Mouse (Mus musculus): Measurements from ENCODE around the gene Eya3. TPM values are rescaled to one million over a fixed set of nuclear protein-coding genes. Genes with fewer than 3 reads are reported as not detected.
A peak's percentile ranks its signal among the peaks of the same experiment; 100 is the strongest.
"Not testable (repeated sequence)": the region's sequence is repeated elsewhere in the genome, so short reads cannot be mapped to it uniquely, and the experiment has no call there.

Gene Eya3
- polyA plus RNA-seq, 1 experiment from 2014 or later, result 27.6 TPM

DNA sequence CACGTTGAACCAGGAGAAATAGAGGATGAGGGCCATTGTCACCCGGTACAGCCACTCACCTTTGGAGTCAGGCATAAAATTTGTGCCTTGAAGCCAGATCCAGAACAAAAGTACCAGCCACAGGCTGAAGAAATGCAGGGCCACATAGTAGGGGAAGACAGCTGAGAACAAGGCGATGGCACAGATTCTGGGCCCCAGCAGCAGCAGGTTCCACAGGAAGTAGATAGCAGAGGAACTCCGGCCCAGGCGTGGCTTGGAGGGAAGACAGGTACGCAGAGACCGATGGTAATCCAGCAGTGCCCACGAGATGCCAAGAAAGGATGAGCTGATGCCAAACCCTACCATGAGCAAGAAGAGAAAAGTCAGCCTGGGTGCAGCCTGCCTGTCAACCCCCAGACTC lies 89.4 kb downstream of the Eya3 start:
- no peak overlapping the region for H3K4me3 ChIP-seq
- WGBS, result 92% methylated on average over 8 of the region's 8 CpGs

GRCm38 (mm10) chr4:132731616-132732015 lies 92.8 kb downstream of the Eya3 start:
- H3K36me3 ChIP-seq, result peaks cover 8% of the 10 kb centered on the region; the same call in 1 of the 2 replicates
- H3K27ac ChIP-seq (replicated peaks), result no peak overlapping the region
- H3K4me2 ChIP-seq (replicated peaks), result peak overlapping the region; percentile 83
- H3K9me3 ChIP-seq, result no peaks in the 10 kb centered on the region
- 53% methylated on average over 12 of the region's 12 CpGs for WGBS
- H3K27me3 ChIP-seq, result no peaks in the 10 kb centered on the region
- peak overlapping the region; percentile 70 for H3K9ac ChIP-seq (replicated peaks)
- H3K4me3 ChIP-seq, result peak overlapping the region; percentile 62
- no peak for ATAC-seq (ENCODE audit: low FRiP score, low read depth)
- peaks cover 9% of the 10 kb centered on the region for H3K4me1 ChIP-seq

More for the DNA sequence above, 89.4 kb downstream of the Eya3 start:
- no peak overlapping the region for H3K4me2 ChIP-seq (replicated peaks)
- no peaks in the 10 kb centered on the region for H3K27me3 ChIP-seq
- no peaks in the 10 kb centered on the region for H3K9me3 ChIP-seq
- ATAC-seq (ENCODE audit: low FRiP score, low read depth), result no peak
- H3K36me3 ChIP-seq, result peaks cover 28% of the 10 kb centered on the region
- H3K9ac ChIP-seq (replicated peaks), result no peak overlapping the region
- no peak overlapping the region for H3K27ac ChIP-seq (replicated peaks)
- peaks cover 9% of the 10 kb centered on the region for H3K4me1 ChIP-seq

DNA sequence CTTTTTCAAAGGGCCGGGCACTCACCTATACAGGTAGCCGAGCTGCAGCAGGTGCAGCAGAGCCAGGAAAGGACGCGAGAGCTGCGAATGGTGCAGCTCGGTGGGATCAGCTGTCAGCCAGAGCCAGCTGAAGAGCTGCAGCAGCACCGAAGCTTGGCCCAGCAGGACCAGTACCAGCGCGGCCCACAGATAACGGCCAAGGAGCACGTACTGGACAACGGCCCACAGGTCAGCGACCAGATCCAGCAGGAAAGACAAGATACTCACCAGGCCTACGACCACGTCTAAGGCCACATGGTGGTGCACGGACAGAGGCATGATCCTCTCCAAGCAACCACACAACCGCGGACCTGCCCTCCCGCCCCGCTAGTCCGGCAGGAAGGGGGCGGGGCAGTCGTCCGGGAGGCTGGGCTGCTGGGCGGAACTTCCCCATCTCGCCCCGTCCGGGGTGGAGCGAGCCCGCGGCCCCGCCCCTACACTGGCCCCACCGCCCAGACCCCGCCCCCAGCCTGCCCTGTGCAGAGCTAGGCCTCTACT lies 93.4 kb downstream of the Eya3 start, which contains the start of gene Xkr8:
Xkr8 (minus strand) TSS at position 399 of the 537 bp plus-strand sequence.
- WGBS, result 2% methylated on average over 32 of the region's 34 CpGs
- Histone ChIP-seq H3K27me3 (no peaks in the 10 kb centered on the region), H3K36me3 (peaks cover 7% of the 10 kb centered on the region; the same call in 1 of the 2 replicates), H3K27ac (replicated peaks) (no peak within 1 kb of the TSS), H3K4me1 (peaks cover 9% of the 10 kb centered on the region), H3K9ac (replicated peaks) (peak within 1 kb of the TSS; percentile 70), H3K9me3 (no peaks in the 10 kb centered on the region), H3K4me2 (replicated peaks) (peak within 1 kb of the TSS; percentile 83), H3K4me3 (peak within 1 kb of the TSS; percentile 62)
- peak; percentile 94 for ATAC-seq (ENCODE audit: low FRiP score, low read depth)

GRCm38 (mm10) chr4:132733071-132733770 lies 94.4 kb downstream of the Eya3 start:
- peaks cover 9% of the 10 kb centered on the region for H3K4me1 ChIP-seq
- ATAC-seq (ENCODE audit: low FRiP score, low read depth), result no peak
- H3K27ac ChIP-seq (replicated peaks), result no peak overlapping the region
- no peaks in the 10 kb centered on the region for H3K27me3 ChIP-seq
- H3K4me3 ChIP-seq, result no peak overlapping the region
- no peaks in the 10 kb centered on the region for H3K36me3 ChIP-seq
- H3K9ac ChIP-seq (replicated peaks), result no peak overlapping the region
- no peaks in the 10 kb centered on the region for H3K9me3 ChIP-seq
- 92% methylated on average over 25 of the region's 25 CpGs for WGBS
- H3K4me2 ChIP-seq (replicated peaks), result no peak overlapping the region

DNA sequence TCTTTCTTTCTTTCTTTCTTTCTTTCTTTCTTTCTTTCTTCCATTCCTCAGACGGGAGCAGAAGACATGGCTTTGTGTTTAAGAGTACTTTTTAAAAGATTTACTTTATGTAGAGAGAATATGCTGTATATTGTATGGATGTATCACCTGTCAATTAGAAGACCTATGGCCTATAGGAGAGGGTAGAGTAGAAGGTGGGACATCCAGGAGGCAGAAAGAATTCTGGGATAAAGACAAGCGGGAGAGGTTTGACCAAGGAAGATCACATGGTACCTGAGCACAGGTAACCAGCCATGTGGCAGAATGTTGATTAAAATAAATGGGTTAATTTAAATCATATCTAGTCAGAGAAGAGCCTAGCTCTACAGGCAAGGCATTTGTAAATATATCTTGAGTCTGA lies 96.0 kb downstream of the Eya3 start:
- 86% methylated on average over 2 of the region's 2 CpGs for WGBS

GRCm38 (mm10) chr4:132735389-132735788 lies 96.6 kb downstream of the Eya3 start:
- no peaks in the 10 kb centered on the region for H3K36me3 ChIP-seq
- H3K4me2 ChIP-seq (replicated peaks), result no peak overlapping the region
- H3K27me3 ChIP-seq, result no peaks in the 10 kb centered on the region
- no peak for ATAC-seq (ENCODE audit: low FRiP score, low read depth)
- WGBS, result 86% methylated on average over 2 of the region's 2 CpGs
- H3K27ac ChIP-seq (replicated peaks), result no peak overlapping the region
- H3K9ac ChIP-seq (replicated peaks), result no peak overlapping the region
- peaks cover 9% of the 10 kb centered on the region for H3K4me1 ChIP-seq
- H3K4me3 ChIP-seq, result no peak overlapping the region
- no peaks in the 10 kb centered on the region for H3K9me3 ChIP-seq

More for the DNA sequence above, 96.0 kb downstream of the Eya3 start:
- Histone ChIP-seq H3K9me3 (no peaks in the 10 kb centered on the region), H3K4me1 (peaks cover 9% of the 10 kb centered on the region), H3K27ac (replicated peaks) (no peak overlapping the region), H3K9ac (replicated peaks) (no peak overlapping the region), H3K27me3 (no peaks in the 10 kb centered on the region), H3K4me3 (no peak overlapping the region), H3K4me2 (replicated peaks) (no peak overlapping the region), H3K36me3 (no peaks in the 10 kb centered on the region)
- no peak for ATAC-seq (ENCODE audit: low FRiP score, low read depth)

GRCm38 (mm10) chr4:132735894-132736293 lies 97.1 kb downstream of the Eya3 start:
- ATAC-seq (ENCODE audit: low FRiP score, low read depth), result no peak
- Histone ChIP-seq H3K27me3 (no peaks in the 10 kb centered on the region), H3K27ac (replicated peaks) (no peak overlapping the region), H3K4me3 (no peak overlapping the region), H3K9me3 (no peaks in the 10 kb centered on the region), H3K36me3 (no peaks in the 10 kb centered on the region), H3K4me1 (peaks cover 9% of the 10 kb centered on the region), H3K4me2 (replicated peaks) (no peak overlapping the region), H3K9ac (replicated peaks) (no peak overlapping the region)
- 77% methylated on average over 3 of the region's 3 CpGs for WGBS

DNA sequence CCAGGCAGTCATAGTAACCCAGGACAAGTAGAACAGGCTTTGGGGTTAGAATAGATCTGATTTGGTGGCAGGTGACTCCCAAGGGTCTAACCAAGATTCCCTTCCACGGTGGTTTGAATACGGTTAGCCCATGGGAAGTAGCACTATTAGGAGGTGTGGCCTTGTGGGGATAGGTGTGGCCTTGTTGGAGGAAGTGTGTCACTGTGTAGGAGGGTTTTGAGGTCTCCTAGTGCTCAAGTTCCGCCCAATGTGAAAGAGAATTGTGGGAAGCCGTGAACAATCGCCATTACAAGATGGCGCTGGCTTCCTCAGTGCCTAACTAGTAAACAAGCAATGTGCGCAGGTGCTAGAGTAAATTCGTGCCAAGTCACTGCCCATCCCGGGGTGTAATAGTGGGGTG lies 98.4 kb downstream of the Eya3 start:
- not testable (repeated sequence) for H3K4me1 ChIP-seq; H3K27me3 ChIP-seq; H3K4me2 ChIP-seq (replicated peaks); H3K27ac ChIP-seq (replicated peaks); H3K36me3 ChIP-seq; H3K9me3 ChIP-seq; H3K9ac ChIP-seq (replicated peaks); H3K4me3 ChIP-seq; ATAC-seq (ENCODE audit: low FRiP score, low read depth)
- 87% methylated on average over 9 of the region's 9 CpGs for WGBS

DNA sequence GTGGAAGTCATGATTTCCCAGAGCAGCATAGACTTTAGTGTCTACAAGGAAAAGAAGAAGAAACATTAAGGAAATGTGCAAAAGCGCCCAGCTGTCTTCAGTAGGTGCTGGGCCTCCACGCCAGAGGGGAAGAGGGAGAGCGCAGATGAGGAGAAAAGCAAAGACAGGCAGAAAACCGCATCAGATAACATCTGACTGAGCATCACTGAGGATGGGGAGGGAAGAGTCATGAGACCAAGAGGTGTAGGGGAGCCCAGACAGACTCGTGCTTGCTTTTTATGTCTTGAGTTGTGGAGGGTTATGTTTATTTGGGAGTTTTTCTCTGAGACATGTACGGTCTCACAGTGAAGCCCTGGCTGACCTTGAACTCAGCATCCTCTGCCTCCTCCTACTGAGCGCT lies 102.7 kb downstream of the Eya3 start:
- WGBS, result 88% methylated on average over 7 of the region's 7 CpGs
- H3K9me3 ChIP-seq, result no peaks in the 10 kb centered on the region
- ATAC-seq (ENCODE audit: low FRiP score, low read depth), result no peak
- no peak overlapping the region for H3K9ac ChIP-seq (replicated peaks)
- no peaks in the 10 kb centered on the region for H3K27me3 ChIP-seq
- H3K36me3 ChIP-seq, result no peaks in the 10 kb centered on the region
- H3K27ac ChIP-seq (replicated peaks), result no peak overlapping the region
- no peak overlapping the region for H3K4me2 ChIP-seq (replicated peaks)
- H3K4me1 ChIP-seq, result no peaks in the 10 kb centered on the region
- no peak overlapping the region for H3K4me3 ChIP-seq

GRCm38 (mm10) chr4:132743992-132744911 lies 105.5 kb downstream of the Eya3 start:
- ATAC-seq (ENCODE audit: low FRiP score, low read depth), result no peak
- Histone ChIP-seq H3K27ac (replicated peaks) (peak overlapping the region; percentile 42; the same call in 1 of the 2 replicates), H3K4me1 (no peaks in the 10 kb centered on the region), H3K27me3 (no peaks in the 10 kb centered on the region), H3K4me2 (replicated peaks) (no peak overlapping the region), H3K4me3 (no peak overlapping the region), H3K36me3 (no peaks in the 10 kb centered on the region), H3K9ac (replicated peaks) (no peak overlapping the region), H3K9me3 (no peaks in the 10 kb centered on the region)
- 75% methylated on average over 11 of the region's 11 CpGs for WGBS

- Histone ChIP-seq H3K4me3 (no peak overlapping the region), H3K36me3 (no peaks in the 10 kb centered on the region), H3K4me1 (no peaks in the 10 kb centered on the region), H3K9me3 (no peaks in the 10 kb centered on the region), H3K4me2 (replicated peaks) (no peak overlapping the region), H3K9ac (replicated peaks) (no peak overlapping the region), H3K27me3 (no peaks in the 10 kb centered on the region), H3K27ac (replicated peaks) (no peak overlapping the region)
- no peak for ATAC-seq (ENCODE audit: low FRiP score, low read depth)
- WGBS, result 88% methylated on average over 9 of the region's 9 CpGs
Measured at GRCm38 (mm10) chr4:132746911-132747517, 108.2 kb downstream of the Eya3 start.

Data from midbrain, embryonic 12.5 days (tissue).